Comparison of ENCODE assay signal across 8 mouse cellular contexts in genomic region chr2:103483986-103484520, GRCm38 (mm10). TPM values are rescaled to one million over a fixed set of nuclear protein-coding genes. Genes with fewer than 3 reads are reported as not detected.
DNase-seq lines count a peak whose midpoint lies in the region; ATAC-seq and TF ChIP-seq lines count a peak whose summit lies in the region.

No protein-coding gene starts in this region.

- no peak for DNase-seq in kidney, adult 18-20 months
- no peak for DNase-seq in midbrain, embryonic 14.5 days
- no peak for DNase-seq in ovary, postnatal 36 days (ENCODE audit: low spot score)
- no peak for DNase-seq in testis, postnatal 14 days (ENCODE audit: low spot score)
- no peak for DNase-seq in cerebellum, postnatal 36 days

- H3K4me1 ChIP-seq in kidney, embryonic 16.5 days (ENCODE audit: insufficient read depth, low read length): peaks cover 14% of the 10 kb centered on the region
- H3K4me1 ChIP-seq in cortical plate, adult 2 months (ENCODE audit: control insufficient read depth, insufficient read depth, low read length): peaks cover 7% of the 10 kb centered on the region
- H3K4me1 ChIP-seq in hindbrain, embryonic 16.5 days (ENCODE audit: control insufficient read depth, insufficient read depth, low read depth, low read length): peaks cover 16% of the 10 kb centered on the region
- peaks cover 18% of the 10 kb centered on the region for H3K4me1 ChIP-seq in midbrain, embryonic 14.5 days (ENCODE audit: control insufficient read depth, insufficient read depth, low read length)

- no peaks in the 10 kb centered on the region for H3K36me3 ChIP-seq in kidney, embryonic 16.5 days (ENCODE audit: insufficient read depth, low read length)
- H3K36me3 ChIP-seq in hindbrain, embryonic 16.5 days (ENCODE audit: control insufficient read depth, insufficient read depth, low read length): no peaks in the 10 kb centered on the region
- H3K36me3 ChIP-seq in midbrain, embryonic 14.5 days (ENCODE audit: control insufficient read depth, insufficient read depth, low read length): no peaks in the 10 kb centered on the region

- no peaks in the 10 kb centered on the region for H3K9me3 ChIP-seq in kidney, embryonic 16.5 days (ENCODE audit: low read length)
- no peaks in the 10 kb centered on the region for H3K9me3 ChIP-seq in hindbrain, embryonic 16.5 days (ENCODE audit: control insufficient read depth, low read length)
- H3K9me3 ChIP-seq in midbrain, embryonic 14.5 days (ENCODE audit: control insufficient read depth, low read length): no peaks in the 10 kb centered on the region

- H3K4me3 ChIP-seq in kidney, embryonic 16.5 days (ENCODE audit: low read length): peak overlapping the region; percentile 66
- H3K4me3 ChIP-seq in cortical plate, adult 2 months (ENCODE audit: insufficient read depth, low read length): peak overlapping the region; percentile 88
- peak overlapping the region; percentile 76 for H3K4me3 ChIP-seq in hindbrain, embryonic 16.5 days (ENCODE audit: low read length)
- peak overlapping the region; percentile 77 for H3K4me3 ChIP-seq in midbrain, embryonic 14.5 days (replicated peaks; ENCODE audit: low read depth, low read length)

- WGBS in kidney, embryonic 16.5 days: 28% methylated on average over 5 of the region's 5 CpGs
- 30% methylated on average over 5 of the region's 5 CpGs for WGBS in hindbrain, embryonic 16.5 days
- WGBS in midbrain, embryonic 14.5 days: 32% methylated on average over 5 of the region's 5 CpGs

- TF ChIP-seq CTCF in cortical plate, adult 2 months (IDR thresholded peaks at IDR 0.05; ENCODE audit: extremely low read depth, insufficient read depth, low read length): no peak

- peak overlapping the region; percentile 78 for H3K9ac ChIP-seq in kidney, embryonic 16.5 days (replicated peaks; ENCODE audit: low read length)
- H3K9ac ChIP-seq in hindbrain, embryonic 16.5 days (ENCODE audit: low read depth, low read length): peak overlapping the region; percentile 93
- peak overlapping the region; percentile 90 for H3K9ac ChIP-seq in midbrain, embryonic 14.5 days (replicated peaks; ENCODE audit: low read length)

- peak overlapping the region; percentile 89; the same call in 1 of the 2 replicates for H3K27ac ChIP-seq in kidney, embryonic 16.5 days (ENCODE audit: low read length)
- H3K27ac ChIP-seq in cortical plate, adult 2 months (ENCODE audit: insufficient read depth, low read length): peak overlapping the region; percentile 91; the same call in 1 of the 2 replicates
- no peak overlapping the region; the same call in none of the 2 replicates for H3K27ac ChIP-seq in hindbrain, embryonic 16.5 days (ENCODE audit: low read depth, low read length)
- no peak overlapping the region; the same call in 1 of the 2 replicates for H3K27ac ChIP-seq in midbrain, embryonic 14.5 days (replicated peaks; ENCODE audit: low read depth, low read length)

- no peaks in the 10 kb centered on the region for H3K27me3 ChIP-seq in kidney, embryonic 16.5 days (ENCODE audit: insufficient read depth, low read length)
- no peaks in the 10 kb centered on the region for H3K27me3 ChIP-seq in hindbrain, embryonic 16.5 days (replicated peaks; ENCODE audit: control insufficient read depth, insufficient read depth, low read length)
- no peaks in the 10 kb centered on the region for H3K27me3 ChIP-seq in midbrain, embryonic 14.5 days (ENCODE audit: control insufficient read depth, insufficient read depth, low read length)

- H3K4me2 ChIP-seq in kidney, embryonic 16.5 days (replicated peaks; ENCODE audit: low read depth, low read length): peak overlapping the region; percentile 85
- H3K4me2 ChIP-seq in hindbrain, embryonic 16.5 days (ENCODE audit: low read length): peak overlapping the region; percentile 84
- peak overlapping the region; percentile 76 for H3K4me2 ChIP-seq in midbrain, embryonic 14.5 days (ENCODE audit: low read length)

- no peak for TF ChIP-seq POLR2A in cortical plate, adult 2 months (IDR thresholded peaks at IDR 0.05; ENCODE audit: extremely low read depth, insufficient read depth, low read length)

- no peak for ATAC-seq in kidney, embryonic 16.5 days (ENCODE audit: low FRiP score, low TSS enrichment)
- ATAC-seq in hindbrain, embryonic 16.5 days: no peak
- no peak for ATAC-seq in midbrain, embryonic 14.5 days (ENCODE audit: low FRiP score, low TSS enrichment)

RNA-seq across cellular contexts. Expression of gene Cat, which starts 0.9 kb away (rescaled TPM):
- 101 and 105 TPM in 2 replicates for polyA plus RNA-seq in kidney, embryonic 16.5 days (2015; fragmentation: Nextera tagmentation; extraction: Ambion mirVana)
- polyA plus RNA-seq in cortical plate, adult 2 months (2012; rRNA removed): 42.1 and 45.5 TPM in 2 replicates
- 95.8 and 105 TPM in 2 replicates for polyA plus RNA-seq in hindbrain, embryonic 16.5 days (2015; fragmentation: Nextera tagmentation; extraction: Ambion mirVana)
- polyA plus RNA-seq in midbrain, embryonic 14.5 days (2014; fragmentation: Nextera tagmentation; extraction: Ambion mirVana): 84.3 and 102 TPM in 2 replicates

Comparison
In these comparisons a context has a peak if more than half of its experiments do, and no peak if none do; other contexts are left out.
1. H3K27ac ChIP-seq: peak in kidney, embryonic 16.5 days (single experiment) and cortical plate, adult 2 months (single experiment); none in hindbrain, embryonic 16.5 days (single experiment) and midbrain, embryonic 14.5 days (single experiment).
2. Peak in every context shown above with its lines, with median percentiles within 50 percentile points of each other: H3K4me2 ChIP-seq, H3K4me3 ChIP-seq and H3K9ac ChIP-seq.